Mouse (Mus musculus) CH12.LX (cell line): ENCODE measurements around the gene Srgap2. TPM values are rescaled to one million over a fixed set of nuclear protein-coding genes. Genes with fewer than 3 reads are reported as not detected.

Experiments used
- DNase-seq: peaks from one replicate; pipeline ENCODE4 v3.0.0-alpha.2; 2013; ENCODE audit errors: extremely low read depth
- H3K27ac ChIP-seq: 2 replicates; pipeline ENCODE4 v1.5.1; 2012; ENCODE audit warnings: low read depth, mild to moderate bottlenecking, control low read depth, moderate library complexity; ENCODE audit not compliant: insufficient read depth
- H3K27me3 ChIP-seq: replicated peaks from 2 replicates; pipeline ENCODE3; 2012; ENCODE audit warnings: inconsistent platforms
- H3K36me3 ChIP-seq, 2 experiments: replicated peaks in 1 of 2; 2 replicates each; pipeline versions ENCODE3 to v1.6.1; 2012; ENCODE audit warnings: inconsistent platforms in 1 of 2, low read length in 1 of 2, mild to moderate bottlenecking in 1 of 2, mixed read lengths in 1 of 2, moderate library complexity in 1 of 2; ENCODE audit not compliant: control insufficient read depth in 1 of 2, insufficient read depth in 1 of 2
- H3K4me1 ChIP-seq, 2 experiments: 2 replicates each; pipeline ENCODE4 v1.6.1; 2012; ENCODE audit warnings: inconsistent platforms in 1 of 2, moderate library complexity in 1 of 2; ENCODE audit not compliant: insufficient read depth in 2 of 2, control insufficient read depth in 1 of 2
- H3K4me2 ChIP-seq: 2 replicates; pipeline ENCODE4 v1.6.1; 2012; ENCODE audit warnings: low read depth, mild to moderate bottlenecking, control low read depth; ENCODE audit not compliant: poor library complexity, insufficient read depth, severe bottlenecking
- H3K4me3 ChIP-seq, 3 experiments: fragments of 150-350 bp in 1 of 3; sonication (generic) in 1 of 3; replicated peaks in 1 of 3; 2 replicates each; pipeline versions ENCODE3 to v1.5.1; 2011 to 2012; ENCODE audit warnings: low read depth in 2 of 3, low read length in 2 of 3, mild to moderate bottlenecking in 2 of 3, moderate library complexity in 2 of 3, control low read depth in 1 of 3, improper control_type of control experiment in 1 of 3, inconsistent platforms in 1 of 3, mixed read lengths in 1 of 3; ENCODE audit not compliant: poor library complexity in 1 of 3
- H3K79me2 ChIP-seq: replicated peaks from 2 replicates; pipeline ENCODE4 v1.6.1; 2012; ENCODE audit warnings: mild to moderate bottlenecking, moderate library complexity; ENCODE audit not compliant: control insufficient read depth, poor library complexity, insufficient read depth, severe bottlenecking; ENCODE audit errors: extremely low read depth
- H3K9ac ChIP-seq: 2 replicates; pipeline ENCODE4 v1.6.1; 2012; ENCODE audit warnings: low read depth, mild to moderate bottlenecking, control low read depth, moderate library complexity; ENCODE audit not compliant: insufficient read depth
- H3K9me3 ChIP-seq: replicated peaks from 2 replicates; pipeline ENCODE3; 2012; ENCODE audit warnings: low read length, inconsistent platforms, mixed read lengths
- BHLHE40 ChIP-seq: IDR thresholded peaks from 2 replicates; pipeline ENCODE4 v1.6.1; 2011; ENCODE audit warnings: mild to moderate bottlenecking, low read depth, low read length, improper control_type of control experiment
- CHD1 ChIP-seq: IDR thresholded peaks from 2 replicates; pipeline ENCODE4 v1.6.1; 2012; ENCODE audit warnings: low read depth, low read length, improper control_type of control experiment, inconsistent platforms
- CHD2 ChIP-seq: IDR thresholded peaks from 2 replicates; pipeline ENCODE4 v1.6.1; 2011; ENCODE audit warnings: low read length, improper control_type of control experiment
- CTCF ChIP-seq, 2 experiments: IDR thresholded peaks in 1 of 2; conservative IDR thresholded peaks in 1 of 2; 2 replicates each; pipeline ENCODE4 v1.5.1; 2011 to 2012; ENCODE audit warnings: low read depth in 2 of 2, low read length in 2 of 2, improper control_type of control experiment in 1 of 2, inconsistent platforms in 1 of 2, mild to moderate bottlenecking in 1 of 2, moderate library complexity in 1 of 2
- EP300 ChIP-seq: IDR thresholded peaks from 2 replicates; pipeline ENCODE4 v1.6.1; 2011; ENCODE audit warnings: low read length, improper control_type of control experiment
- ETS1 ChIP-seq: conservative IDR thresholded peaks from 2 replicates; pipeline ENCODE4 v1.6.1; 2012; ENCODE audit warnings: low read depth, mild to moderate bottlenecking, inconsistent platforms, low read length, improper control_type of control experiment, moderate library complexity
- GABPA ChIP-seq: IDR thresholded peaks from 2 replicates; pipeline ENCODE4 v1.6.1; 2012; ENCODE audit warnings: low read depth, low read length, improper control_type of control experiment, inconsistent platforms; ENCODE audit not compliant: insufficient replicate concordance
- HCFC1 ChIP-seq: IDR thresholded peaks from 2 replicates; pipeline ENCODE4 v1.6.1; 2012; ENCODE audit warnings: low read depth, mild to moderate bottlenecking, inconsistent platforms, low read length, improper control_type of control experiment
- JUN ChIP-seq: IDR thresholded peaks from 2 replicates; pipeline ENCODE4 v1.6.1; 2011; ENCODE audit warnings: low read depth, mild to moderate bottlenecking, low read length, improper control_type of control experiment, moderate library complexity; ENCODE audit not compliant: insufficient read depth
- JUND ChIP-seq: conservative IDR thresholded peaks from 2 replicates; pipeline ENCODE4 v1.6.1; 2011; ENCODE audit warnings: low read depth, low read length, improper control_type of control experiment
- KAT2A ChIP-seq: IDR thresholded peaks from 2 replicates; pipeline ENCODE4 v1.6.1; 2012; ENCODE audit warnings: low read length, improper control_type of control experiment, inconsistent platforms; ENCODE audit not compliant: insufficient replicate concordance
- MAX ChIP-seq: IDR thresholded peaks from 2 replicates; pipeline ENCODE4 v1.6.1; 2011; ENCODE audit warnings: low read length, improper control_type of control experiment
- MAZ ChIP-seq: IDR thresholded peaks from 2 replicates; pipeline ENCODE4 v1.6.1; 2012; ENCODE audit warnings: low read depth, mild to moderate bottlenecking, inconsistent platforms, low read length, improper control_type of control experiment, moderate library complexity
- MEF2A ChIP-seq: IDR thresholded peaks from 2 replicates; pipeline ENCODE4 v1.6.1; 2014; ENCODE audit warnings: low read depth, mild to moderate bottlenecking, inconsistent platforms, low read length, improper control_type of control experiment, borderline replicate concordance
- MXI1 ChIP-seq: IDR thresholded peaks from 2 replicates; pipeline ENCODE4 v1.6.1; 2011; ENCODE audit warnings: mild to moderate bottlenecking, low read depth, low read length, improper control_type of control experiment
- PAX5 ChIP-seq: IDR thresholded peaks from 2 replicates; pipeline ENCODE4 v1.6.1; 2012; ENCODE audit warnings: low read length, inconsistent platforms, mixed read lengths
- POLR2A ChIP-seq: IDR thresholded peaks from 2 replicates; pipeline ENCODE4 v1.6.1; 2011; ENCODE audit warnings: low read depth, mild to moderate bottlenecking, improper control_type of control experiment, low read length
- RCOR1 ChIP-seq: conservative IDR thresholded peaks from 2 replicates; pipeline ENCODE4 v1.6.1; 2012; ENCODE audit warnings: low read depth, mild to moderate bottlenecking, inconsistent platforms, low read length, improper control_type of control experiment
- SIN3A ChIP-seq: IDR thresholded peaks from 2 replicates; pipeline ENCODE4 v1.6.1; 2012; ENCODE audit warnings: low read length, improper control_type of control experiment, inconsistent platforms
- SMC3 ChIP-seq: IDR thresholded peaks from 2 replicates; pipeline ENCODE4 v1.6.1; 2011; ENCODE audit warnings: low read depth, low read length, improper control_type of control experiment
- TBP ChIP-seq: conservative IDR thresholded peaks from 2 replicates; pipeline ENCODE4 v1.6.1; 2011; ENCODE audit warnings: low read depth, low read length, improper control_type of control experiment
- TCF12 ChIP-seq: IDR thresholded peaks from 2 replicates; pipeline ENCODE4 v1.6.1; 2014; ENCODE audit warnings: low read depth, mild to moderate bottlenecking, inconsistent platforms, low read length, improper control_type of control experiment
- USF2 ChIP-seq: conservative IDR thresholded peaks from 2 replicates; pipeline ENCODE4 v1.6.1; 2011; ENCODE audit warnings: low read depth, low read length, improper control_type of control experiment
- ZC3H11A ChIP-seq: IDR thresholded peaks from 2 replicates; pipeline ENCODE4 v1.6.1; 2012; ENCODE audit warnings: low read depth, mild to moderate bottlenecking, inconsistent platforms, low read length, improper control_type of control experiment
- ZKSCAN1 ChIP-seq: IDR thresholded peaks from 2 replicates; pipeline ENCODE4 v1.6.1; 2012; ENCODE audit warnings: low read depth, inconsistent platforms, low read length, improper control_type of control experiment, borderline replicate concordance
- dilution Hi-C: fragments of 300-500 bp; cut with MboI; formaldehyde crosslinking; loops from 2 replicates; pipeline ENCODE4 v1.14.3; 2020; ENCODE audit warnings: low sequenced_read_pairs; ENCODE audit not compliant: extremely low pct_unique_long_range_greater_than_20kb, extremely low pct_ligation_motif_present
- in situ Hi-C: fragments of 300-500 bp; cut with MboI; formaldehyde crosslinking; loops from 3 replicates; pipeline ENCODE4 v1.14.3; 2019; ENCODE audit warnings: low sequenced_read_pairs, low pct_ligation_motif_present, low pct_unique_long_range_greater_than_20kb, mixed read lengths
- polyA plus RNA-seq: library from polyadenylated mRNA; unstranded; fragments of >175 nt; gene quantifications from 2 replicates; pipeline ENCODE4 v1.2.1, GENCODE M21; 2012; ENCODE audit warnings: low read depth; ENCODE audit not compliant: insufficient read length
- total RNA-seq, 2 experiments: library from RNA; depleted of rRNA; stranded (reverse); fragments of 300-350 nt in 1 of 2; fragments of >200 nt in 1 of 2; gene quantifications; 2 replicates each; pipeline ENCODE4 v1.2.3; 2012 to 2014

Srgap2 gene
- total and polyA plus RNA-seq, 3 experiments: 9.7 to 28.1 (median 26.8) TPM

DNA sequence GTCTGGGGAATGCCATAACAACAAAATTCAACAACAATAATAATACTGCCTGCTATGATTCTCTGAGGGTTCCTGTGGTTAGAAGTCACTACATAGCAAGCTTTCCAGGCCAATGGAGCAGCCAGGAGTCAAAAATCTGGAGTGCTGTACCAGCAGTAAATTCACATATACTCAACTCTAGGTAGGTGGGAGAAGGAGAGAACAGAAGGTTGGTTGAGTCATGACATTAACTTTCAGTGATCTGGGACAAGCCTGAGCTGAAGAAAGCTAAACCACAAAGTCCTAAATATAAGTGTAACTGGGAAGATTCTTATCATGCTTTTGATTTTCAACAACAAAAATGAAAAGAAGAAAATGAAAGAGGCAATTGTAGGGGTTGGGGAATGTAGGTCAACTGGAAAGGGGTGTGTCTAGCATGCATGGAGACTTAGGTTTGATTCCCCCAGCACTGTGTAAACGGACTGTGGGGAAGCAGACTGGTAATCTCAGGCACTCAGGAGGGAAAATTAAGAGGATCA lies 177.1 kb downstream of the Srgap2 start:
- H3K4me1 ChIP-seq: peaks cover 0 to 20% of the 10 kb centered on the region in 2 experiments; a peak in 3 of 4 replicates
- H3K9ac ChIP-seq: no peak overlapping the region
- no peak overlapping the region for H3K4me2 ChIP-seq
- H3K9me3 ChIP-seq: no peaks in the 10 kb centered on the region
- no peak overlapping the region for H3K27ac ChIP-seq
- dilution Hi-C loops: no loop called here
- no peaks in the 10 kb centered on the region for H3K79me2 ChIP-seq
- no peak for DNase-seq
- H3K27me3 ChIP-seq: no peaks in the 10 kb centered on the region
- in situ Hi-C loops: no loop called here
- TF ChIP-seq SIN3A (no peak), POLR2A (no peak), MAX (no peak), GABPA (no peak), CHD2 (no peak)
- H3K36me3 ChIP-seq: peaks cover 26 to 84% of the 10 kb centered on the region in 2 experiments
- H3K4me3 ChIP-seq: no peak overlapping the region

DNA sequence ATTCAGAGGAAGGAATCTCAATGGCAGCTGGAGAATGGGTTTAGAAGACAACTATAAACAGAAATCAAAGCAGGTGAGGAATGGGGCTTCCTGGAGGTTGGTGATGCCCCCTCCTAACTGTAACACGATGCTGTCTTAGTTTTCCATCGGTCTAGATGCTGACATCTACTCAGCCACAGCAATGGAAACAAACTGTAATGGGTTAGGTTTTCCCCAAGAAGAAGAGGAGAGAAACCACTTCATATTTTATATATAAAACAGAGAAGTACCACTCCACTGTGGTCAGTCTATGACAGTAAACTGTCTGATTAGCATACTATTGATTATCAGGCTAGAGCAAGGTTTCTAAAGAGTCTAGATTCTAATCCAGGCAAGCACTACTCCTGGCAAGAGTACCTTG lies 179.4 kb downstream of the Srgap2 start:
- peak; percentile 41 for DNase-seq
- dilution Hi-C loops: no loop called here
- peaks cover 28 to 77% of the 10 kb centered on the region in 2 experiments for H3K36me3 ChIP-seq

More for the DNA sequence above, 179.4 kb downstream of the Srgap2 start:
- Histone ChIP-seq H3K27me3 (no peaks in the 10 kb centered on the region), H3K27ac (no peak overlapping the region), H3K4me1 (peaks cover 0 to 20% of the 10 kb centered on the region in 2 experiments; a peak in 3 of 4 replicates), H3K9me3 (no peaks in the 10 kb centered on the region), H3K4me2 (no peak overlapping the region), H3K9ac (no peak overlapping the region), H3K79me2 (no peaks in the 10 kb centered on the region), H3K4me3 (no peak overlapping the region)
- TF ChIP-seq ZC3H11A: no peak
- TF ChIP-seq TCF12: no peak
- peak; percentile 53; the same call in 1 of the 2 replicates for TF ChIP-seq ETS1
- TF ChIP-seq PAX5: no peak
- no peak for TF ChIP-seq USF2
- TF ChIP-seq SMC3: no peak
- TF ChIP-seq MEF2A: peak; percentile 28; the same call in 1 of the 2 replicates
- no peak for TF ChIP-seq HCFC1
- peak; percentile 47 for TF ChIP-seq EP300
- no peak for TF ChIP-seq MAX
- 0 out of 2 replicates have a peak, but pooled peaks have one; percentile 34 for TF ChIP-seq JUND
- no peak for TF ChIP-seq GABPA
- TF ChIP-seq CHD2: no peak
- TF ChIP-seq JUN: peak; percentile 51; the same call in 1 of the 2 replicates
- no peak for TF ChIP-seq KAT2A
- no peak for TF ChIP-seq CTCF (conservative IDR thresholded peaks at IDR 0.05 in 1 of 2, IDR thresholded peaks at IDR 0.05 in 1 of 2; ENCODE audit: low read depth in 2 of 2, low read length in 2 of 2)
- TF ChIP-seq BHLHE40: no peak
- no peak for TF ChIP-seq TBP
- TF ChIP-seq MAZ: no peak
- no peak for TF ChIP-seq RCOR1
- no peak for TF ChIP-seq ZKSCAN1
- no peak for TF ChIP-seq CHD1
- TF ChIP-seq MXI1: no peak
- in situ Hi-C loops: no loop called here
